Mouse (Mus musculus) layer of hippocampus, postnatal 36 days (tissue): ENCODE measurements around the gene Gabrb3. TPM values are rescaled to one million over a fixed set of nuclear protein-coding genes. Genes with fewer than 3 reads are reported as not detected.
"Not testable (repeated sequence)": the region's sequence is repeated elsewhere in the genome, so short reads cannot be mapped to it uniquely, and the experiment has no call there.

Experiments used
- DNase-seq, 2 experiments: peaks; one replicate each; pipeline ENCODE4 v3.0.0; 2022
- microRNA-seq, 2 experiments: library from miRNA; unstranded; fragments of <30 nt; microRNA quantifications; one replicate each; pipeline ENCODE4 v1.2.0; 2021
- total RNA-seq, 2 experiments: library from RNA; stranded (reverse); gene quantifications; 2 replicates each; pipeline ENCODE4 v1.2.3; 2021

The Gabrb3 gene
- total RNA-seq, 2 experiments from 2014 or later, result 267 to 275 TPM

DNA sequence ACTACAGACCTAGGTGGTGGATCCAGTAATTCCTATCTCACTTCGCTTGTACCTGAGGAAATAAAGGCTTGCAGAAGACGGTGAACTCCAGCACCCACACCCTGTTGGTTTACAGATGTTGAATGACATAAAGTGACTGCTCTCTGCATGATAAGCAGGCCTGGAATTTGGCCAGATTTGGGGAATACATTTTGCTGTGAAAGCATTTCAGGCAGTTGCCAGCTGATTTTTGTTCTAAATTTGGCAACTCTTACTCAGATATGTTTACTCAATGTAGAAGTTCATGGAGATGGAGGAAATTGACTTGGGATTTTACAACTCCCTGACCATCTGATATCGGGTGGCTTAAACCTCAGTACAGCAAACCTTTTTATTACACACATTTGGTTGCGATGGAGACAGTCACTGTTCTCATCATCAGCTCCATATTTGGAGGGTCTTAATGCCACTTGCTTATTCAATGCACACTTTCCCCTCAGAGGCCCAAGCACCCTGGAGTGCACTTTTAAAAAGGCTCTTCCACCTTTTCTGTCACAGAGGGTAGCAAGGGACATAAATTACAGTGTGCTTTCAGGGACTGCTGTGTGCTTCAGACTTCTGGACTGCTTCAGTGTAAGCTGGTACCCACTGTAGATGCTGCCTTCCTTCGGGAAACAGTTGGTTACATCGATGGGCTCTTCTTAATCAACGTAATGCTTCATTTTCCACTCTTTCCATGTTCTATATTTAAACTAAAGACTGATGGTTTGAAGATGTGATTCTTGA lies 287.7 kb downstream of the Gabrb3 start:
- no peak for DNase-seq

- DNase-seq, result no peak
These were observed 292.2 kb downstream of the Gabrb3 start for GRCm38 (mm10) chr7:57711709-57712108.

- DNase-seq, result no peak
These were observed 327.3 kb downstream of the Gabrb3 start for GRCm38 (mm10) chr7:57746836-57747235.

- no peak for DNase-seq
These were observed 341.0 kb downstream of the Gabrb3 start for GRCm38 (mm10) chr7:57760466-57760865.

DNA sequence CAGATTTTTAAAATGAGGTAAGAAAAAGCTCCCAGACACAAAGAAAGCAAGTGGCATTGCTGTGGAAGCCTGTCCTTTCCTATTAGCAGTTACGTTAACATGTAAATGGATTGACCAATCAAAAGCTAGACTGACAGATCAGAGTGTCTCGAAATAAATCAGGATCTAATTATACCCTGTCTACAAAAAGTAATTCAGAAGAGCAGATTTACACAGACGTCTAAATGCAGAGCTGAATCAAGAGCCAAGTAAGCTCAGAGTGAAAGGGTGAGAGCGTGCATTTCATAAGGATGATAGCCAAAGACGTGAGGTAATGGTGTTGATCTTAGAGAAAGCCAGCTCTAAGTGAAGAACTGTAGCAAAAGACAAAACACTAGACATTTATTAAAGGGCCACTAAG lies 359.3 kb downstream of the Gabrb3 start:
- DNase-seq, result no peak

DNA sequence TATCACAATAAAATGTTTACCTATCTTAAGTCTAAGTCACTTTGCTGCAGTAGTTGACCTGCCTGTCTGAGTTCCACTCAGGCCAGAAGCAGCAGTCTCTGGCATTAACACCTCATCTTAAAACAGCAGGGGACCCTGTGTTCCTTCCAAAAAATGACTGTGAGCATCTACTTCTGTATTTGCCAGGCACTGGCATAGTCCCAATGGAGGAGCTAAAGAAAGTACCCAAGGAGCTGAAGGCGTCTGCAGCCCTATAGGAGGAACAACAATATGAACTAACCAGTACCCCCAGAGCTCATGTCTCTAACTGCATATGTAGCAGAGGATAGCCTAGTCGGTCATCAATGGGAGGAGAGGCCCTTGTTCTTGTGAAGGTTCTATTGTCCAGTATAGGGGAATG lies 366.6 kb downstream of the Gabrb3 start:
- not testable (repeated sequence) for DNase-seq

- no peak for DNase-seq
These were observed 368.0 kb downstream of the Gabrb3 start for GRCm38 (mm10) chr7:57787520-57787919.

DNA sequence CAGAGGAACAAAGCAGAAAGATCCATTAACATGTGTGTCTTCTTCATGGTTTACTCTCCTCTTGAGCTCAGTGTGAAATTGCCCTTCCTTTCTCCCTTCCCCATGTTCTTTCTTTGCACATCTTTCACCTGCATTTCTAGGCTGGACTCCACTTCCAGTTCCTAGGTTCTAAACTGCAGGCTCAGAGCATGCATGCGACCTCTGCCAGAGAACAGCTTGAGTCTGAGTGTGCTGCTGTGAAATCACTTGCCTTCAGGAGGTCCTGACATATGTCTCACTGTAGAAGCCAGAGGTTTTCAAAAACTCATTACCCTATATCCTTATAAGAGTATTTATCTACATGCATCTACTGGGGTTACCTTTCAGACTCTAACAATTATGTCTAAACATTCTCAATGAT lies 383.8 kb downstream of the Gabrb3 start:
- no peak for DNase-seq

GRCm38 (mm10) chr7:57813716-57814115 lies 394.2 kb downstream of the Gabrb3 start:
- DNase-seq, result no peak

DNA sequence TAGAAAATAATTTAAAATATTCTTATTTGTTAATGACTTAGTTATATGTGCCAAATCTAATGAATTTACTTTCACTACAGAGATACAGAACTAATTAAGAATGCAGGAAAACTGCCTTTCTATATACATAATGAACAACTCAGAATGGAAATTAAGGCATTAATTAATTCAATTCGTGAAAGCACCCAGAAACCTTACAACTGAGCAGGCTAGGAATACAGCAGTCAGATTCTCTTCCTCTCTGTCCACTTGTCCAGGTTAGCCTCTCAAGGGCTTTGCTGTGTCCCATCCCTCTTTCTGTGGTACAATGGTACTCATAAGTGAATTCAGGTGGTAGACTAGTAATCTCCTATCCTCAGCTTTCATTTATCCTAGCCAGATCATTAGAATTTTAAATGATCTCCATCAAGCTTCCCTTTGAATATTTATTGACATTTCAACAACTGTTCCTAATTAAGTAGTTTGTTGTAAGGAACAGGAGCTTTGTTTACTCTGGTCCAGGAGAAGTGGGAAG lies 422.9 kb downstream of the Gabrb3 start:
- DNase-seq, result no peak

DNA sequence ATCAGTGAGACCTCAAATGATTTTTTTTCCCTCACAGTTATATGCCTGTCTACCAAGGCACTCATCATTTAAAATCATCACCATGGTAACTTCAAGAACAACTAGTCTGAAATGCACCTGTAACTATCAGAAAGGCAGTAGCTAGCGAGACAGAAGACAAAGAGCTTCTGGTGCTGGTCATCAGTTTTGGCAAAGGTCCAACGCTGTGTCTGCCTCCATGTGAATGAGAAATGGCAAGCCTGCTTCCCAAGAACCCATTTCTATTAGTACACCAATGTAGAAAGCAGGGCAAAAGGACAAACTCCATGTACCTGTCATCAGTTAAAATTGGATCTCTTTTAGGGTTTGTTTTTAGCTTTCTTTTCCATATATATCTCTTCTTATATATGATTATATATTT lies 448.5 kb downstream of the Gabrb3 start:
- no peak for DNase-seq

Small RNA genes within 50 kb of the gene (microRNA-seq; reads per million reads assigned to microRNA genes)
- gene Mir6389, result 0 reads per million in 2 experiments

Other genes starting within 250 kb of the Gabrb3 start
- 10 to 100 TPM; 15.5 to 16.5 TPM for gene Gabrg3, start 32.5 kb upstream of the Gabrb3 start, total RNA-seq
- 100 to 1,000 TPM; 177 TPM for gene Gabra5, start 90.4 kb downstream of the Gabrb3 start, total RNA-seq